Mouse (Mus musculus) adrenal gland, adult 2 months (tissue): ENCODE measurements at regions not wholly inside any gene's neighbourhood (a gene's known extent, or its start where the extent isn't known, plus 50 kb on each side); places are given as distances from the start of the nearest gene placed in this dataset.
A peak's percentile ranks its signal among the peaks of the same experiment; 100 is the strongest.

ENCODE experiments used
- DNase-seq: peaks from one replicate; pipeline ENCODE4 v3.0.0; 2021

GRCm38 (mm10) chr3:23001071-23001470 is 924.6 kb downstream of the Tbl1xr1 start:
- no peak for DNase-seq

GRCm38 (mm10) chr3:23032064-23032463 is 955.6 kb downstream of the Tbl1xr1 start:
- DNase-seq: no peak

- DNase-seq: peak; percentile 3
Measured at GRCm38 (mm10) chr3:23063180-23063965, 986.9 kb downstream of the Tbl1xr1 start.

- DNase-seq: no peak
Measured at GRCm38 (mm10) chr3:23071486-23071885, 995.0 kb downstream of the Tbl1xr1 start.
